Mouse (Mus musculus): ENCODE results near the gene Trpv4. TPM values are rescaled to one million over a fixed set of nuclear protein-coding genes. Genes with fewer than 3 reads are reported as not detected.

The Trpv4 gene
- polyA plus RNA-seq, 1 experiment, result 4.2 TPM

DNA sequence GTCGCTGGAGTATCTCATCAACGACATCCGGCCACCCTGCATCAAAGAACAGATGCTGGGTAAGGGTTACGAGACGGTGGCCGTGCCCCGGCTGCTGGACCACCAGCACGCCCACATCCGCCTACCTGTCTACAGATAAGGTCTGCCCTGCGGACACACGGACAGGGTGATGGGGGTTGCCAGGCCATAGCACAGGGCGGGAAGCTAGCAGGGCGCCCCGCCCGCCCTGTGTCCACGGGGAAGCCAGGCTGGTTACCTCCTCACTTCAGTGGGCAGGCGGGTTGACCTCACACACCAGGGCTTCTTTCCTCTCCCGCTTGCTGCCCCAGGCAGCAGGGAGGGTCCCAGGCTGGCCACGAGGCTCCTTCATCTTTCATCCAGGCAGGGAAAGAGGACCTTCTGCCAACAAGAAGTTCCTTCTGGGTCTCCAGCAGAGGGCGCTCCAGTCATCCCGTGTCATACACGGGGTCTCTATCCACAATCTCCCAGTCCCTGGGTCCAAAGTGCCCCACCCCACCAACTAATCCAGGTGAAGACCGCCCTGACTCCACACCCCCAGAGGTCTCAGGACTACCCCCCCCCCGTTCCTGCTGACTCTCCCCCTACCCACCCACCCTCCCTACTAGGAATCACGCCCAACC lies 46.1 kb downstream of the Trpv4 start:
- Histone ChIP-seq H3K27ac (ENCODE audit: insufficient read depth, low read length) (no peak overlapping the region), H3K4me3 (ENCODE audit: extremely low read depth, insufficient read depth, insufficient read length) (no peak overlapping the region), H3K36me3 (ENCODE audit: control insufficient read depth, insufficient read depth, low read length) (peaks cover 2% of the 10 kb centered on the region; the same call in 1 of the 2 replicates), H3K4me1 (ENCODE audit: control insufficient read depth, insufficient read depth, insufficient read length) (no peaks in the 10 kb centered on the region), H3K27me3 (ENCODE audit: control insufficient read depth, insufficient read depth, low read length) (no peaks in the 10 kb centered on the region)
- WGBS, result 76% methylated on average over 25 of the region's 25 CpGs
- TF ChIP-seq POLR2A (IDR thresholded peaks at IDR 0.05; ENCODE audit: low read depth, low read length) (no peak), CTCF (IDR thresholded peaks at IDR 0.05; ENCODE audit: extremely low read depth, insufficient read depth, insufficient read length, insufficient replicate concordance) (peak; percentile 39; the same call in 1 of the 2 replicates)
- peak in 1 of 2 experiments; percentile 37 for DNase-seq (ENCODE audit: low read depth in 1 of 2, low spot score in 2 of 2)

DNA sequence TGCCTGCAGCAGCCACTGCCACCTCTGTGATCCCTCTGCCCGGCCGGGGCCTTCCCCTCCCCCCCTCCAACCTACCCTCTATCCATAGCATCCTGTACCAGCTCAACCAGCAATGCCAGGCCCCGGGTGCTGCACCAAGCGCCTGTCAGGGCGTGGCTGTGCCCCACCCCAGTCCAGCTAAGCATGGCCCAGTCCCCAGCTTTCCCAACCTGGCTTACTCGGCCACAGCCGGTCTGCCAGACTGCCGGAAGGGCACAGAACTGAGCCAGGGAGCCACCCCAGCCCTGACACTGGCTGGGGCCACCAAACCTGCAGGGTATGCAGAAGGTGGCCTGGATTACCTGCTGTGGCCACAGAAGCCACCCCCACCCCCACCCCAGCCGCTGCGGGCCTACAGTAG lies 47.0 kb downstream of the Trpv4 start:
- WGBS, result 85% methylated on average over 10 of the region's 10 CpGs
- TF ChIP-seq POLR2A (IDR thresholded peaks at IDR 0.05; ENCODE audit: low read depth, low read length) (no peak), CTCF (IDR thresholded peaks at IDR 0.05; ENCODE audit: extremely low read depth, insufficient read depth, insufficient read length, insufficient replicate concordance) (no peak)
- H3K27ac ChIP-seq (ENCODE audit: insufficient read depth, low read length), result no peak overlapping the region
- peaks cover 2% of the 10 kb centered on the region; the same call in 1 of the 2 replicates for H3K36me3 ChIP-seq (ENCODE audit: control insufficient read depth, insufficient read depth, low read length)
- H3K4me3 ChIP-seq (ENCODE audit: extremely low read depth, insufficient read depth, insufficient read length), result no peak overlapping the region
- no peaks in the 10 kb centered on the region for H3K27me3 ChIP-seq (ENCODE audit: control insufficient read depth, insufficient read depth, low read length)
- no peak for DNase-seq (ENCODE audit: low read depth in 1 of 2, low spot score in 2 of 2)
- peaks cover 3% of the 10 kb centered on the region; the same call in 1 of the 2 replicates for H3K4me1 ChIP-seq (ENCODE audit: control insufficient read depth, insufficient read depth, insufficient read length)

DNA sequence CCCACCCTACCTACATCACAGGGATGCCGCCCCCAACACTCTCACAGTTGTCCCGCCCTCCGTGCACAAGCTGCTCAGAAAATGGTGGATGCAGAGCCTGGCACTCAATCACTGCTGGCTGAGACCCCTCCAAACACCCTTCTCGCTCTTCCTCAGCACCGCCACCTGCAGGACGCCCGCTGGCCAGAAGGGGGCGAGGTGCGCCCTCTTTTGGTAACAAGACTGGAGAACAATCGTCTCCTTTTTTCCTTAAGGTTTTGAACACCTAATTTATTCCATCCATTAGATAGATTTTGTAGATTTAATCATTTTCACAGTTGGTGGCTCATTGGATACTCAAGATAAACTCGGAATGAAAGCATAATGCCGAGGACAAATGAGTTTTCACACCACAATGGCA lies 49.7 kb downstream of the Trpv4 start:
- Histone ChIP-seq H3K27me3 (ENCODE audit: control insufficient read depth, insufficient read depth, low read length) (no peaks in the 10 kb centered on the region), H3K36me3 (ENCODE audit: control insufficient read depth, insufficient read depth, low read length) (peaks cover 2% of the 10 kb centered on the region; the same call in 1 of the 2 replicates), H3K27ac (ENCODE audit: insufficient read depth, low read length) (no peak overlapping the region), H3K4me3 (ENCODE audit: extremely low read depth, insufficient read depth, insufficient read length) (no peak overlapping the region), H3K4me1 (ENCODE audit: control insufficient read depth, insufficient read depth, insufficient read length) (peaks cover 13% of the 10 kb centered on the region; the same call in 1 of the 2 replicates)
- DNase-seq (ENCODE audit: low read depth in 1 of 2, low spot score in 2 of 2), result peak in 1 of 2 experiments; percentile 77
- 17% methylated on average over 12 of the region's 12 CpGs for WGBS
- peak; percentile 97 for TF ChIP-seq CTCF (IDR thresholded peaks at IDR 0.05; ENCODE audit: extremely low read depth, insufficient read depth, insufficient read length, insufficient replicate concordance)
- TF ChIP-seq POLR2A (IDR thresholded peaks at IDR 0.05; ENCODE audit: low read depth, low read length), result no peak

DNA sequence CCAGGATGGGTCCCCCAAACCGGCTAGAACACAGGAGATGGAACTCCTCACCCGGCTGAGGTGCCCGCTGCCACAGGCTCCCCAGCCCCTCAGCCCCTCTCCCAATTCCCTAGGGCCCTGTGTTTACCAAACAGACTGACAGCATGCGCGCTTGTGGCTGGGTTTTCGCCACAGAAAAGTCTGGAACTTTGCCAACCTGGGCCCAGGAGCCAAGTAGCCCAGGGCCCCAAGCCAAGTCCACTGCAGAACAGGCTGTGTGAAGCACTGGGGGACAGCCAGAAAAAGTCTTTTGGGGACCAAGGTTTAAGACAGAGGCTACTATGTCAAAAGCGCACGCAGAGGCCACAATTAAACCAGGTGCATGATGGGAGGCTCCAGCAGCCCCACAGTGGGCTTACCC lies 50.6 kb downstream of the Trpv4 start:
- Histone ChIP-seq H3K27ac (ENCODE audit: insufficient read depth, low read length) (no peak overlapping the region), H3K36me3 (ENCODE audit: control insufficient read depth, insufficient read depth, low read length) (peaks cover 2% of the 10 kb centered on the region; the same call in 1 of the 2 replicates), H3K4me1 (ENCODE audit: control insufficient read depth, insufficient read depth, insufficient read length) (peaks cover 13% of the 10 kb centered on the region; the same call in 1 of the 2 replicates), H3K27me3 (ENCODE audit: control insufficient read depth, insufficient read depth, low read length) (no peaks in the 10 kb centered on the region), H3K4me3 (ENCODE audit: extremely low read depth, insufficient read depth, insufficient read length) (no peak overlapping the region)
- no peak for DNase-seq (ENCODE audit: low read depth in 1 of 2, low spot score in 2 of 2)
- WGBS, result 76% methylated on average over 8 of the region's 8 CpGs
- TF ChIP-seq CTCF (IDR thresholded peaks at IDR 0.05; ENCODE audit: extremely low read depth, insufficient read depth, insufficient read length, insufficient replicate concordance) (no peak), POLR2A (IDR thresholded peaks at IDR 0.05; ENCODE audit: low read depth, low read length) (no peak)

DNA sequence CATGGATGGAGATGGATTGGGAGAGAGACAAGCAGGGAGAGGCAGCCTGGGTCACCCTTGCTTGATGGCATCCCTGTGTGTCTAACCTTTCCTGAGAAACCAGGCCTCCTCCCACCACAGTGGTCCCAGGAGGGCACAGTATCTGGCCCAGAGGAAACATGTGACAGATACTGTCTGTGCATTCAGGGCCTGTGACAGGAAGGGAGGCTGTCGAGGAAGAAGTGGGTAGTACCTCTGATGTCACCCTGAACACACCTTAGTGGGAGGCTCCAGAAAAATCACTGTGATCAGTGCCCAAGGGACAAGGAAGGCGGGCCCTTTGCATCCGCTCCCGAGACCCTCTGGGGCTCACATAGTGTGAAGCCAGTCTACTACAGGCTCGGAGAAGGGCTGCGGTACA lies 52.2 kb downstream of the Trpv4 start:
- TF ChIP-seq CTCF (IDR thresholded peaks at IDR 0.05; ENCODE audit: extremely low read depth, insufficient read depth, insufficient read length, insufficient replicate concordance), result no peak
- no peak for TF ChIP-seq POLR2A (IDR thresholded peaks at IDR 0.05; ENCODE audit: low read depth, low read length)
- Histone ChIP-seq H3K36me3 (ENCODE audit: control insufficient read depth, insufficient read depth, low read length) (peaks cover 1% of the 10 kb centered on the region; the same call in 1 of the 2 replicates), H3K27me3 (ENCODE audit: control insufficient read depth, insufficient read depth, low read length) (no peaks in the 10 kb centered on the region), H3K27ac (ENCODE audit: insufficient read depth, low read length) (peak overlapping the region; percentile 56), H3K4me1 (ENCODE audit: control insufficient read depth, insufficient read depth, insufficient read length) (peaks cover 13% of the 10 kb centered on the region; the same call in 1 of the 2 replicates), H3K4me3 (ENCODE audit: extremely low read depth, insufficient read depth, insufficient read length) (no peak overlapping the region)
- peak; percentile 52 to 59 for DNase-seq (ENCODE audit: low read depth in 1 of 2, low spot score in 2 of 2)
- WGBS, result 42% methylated on average over 6 of the region's 6 CpGs

DNA sequence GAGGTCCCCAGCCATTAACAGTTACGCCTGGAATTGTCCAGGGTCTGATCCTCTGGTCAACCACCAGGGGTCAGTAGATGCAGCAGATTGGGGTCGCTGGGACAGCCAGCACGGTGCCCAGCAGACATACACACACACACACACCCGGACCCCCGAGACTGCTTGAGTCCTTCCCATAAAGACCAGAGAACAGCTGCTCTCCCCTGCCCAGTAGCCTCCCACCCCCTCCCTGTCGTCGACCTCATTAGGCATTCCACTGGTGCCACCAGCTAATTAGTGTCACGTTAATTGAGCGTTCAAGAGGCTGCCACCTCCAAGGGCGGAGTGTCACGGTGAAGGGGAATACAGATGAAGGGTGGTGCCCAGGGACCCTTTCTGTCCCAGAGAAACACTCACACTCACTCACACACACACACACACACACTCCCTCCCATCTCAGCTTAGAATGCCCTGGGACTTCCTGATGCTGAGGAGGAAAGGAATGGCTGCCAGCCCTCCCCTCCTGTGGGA lies 53.4 kb downstream of the Trpv4 start:
- H3K27ac ChIP-seq (ENCODE audit: insufficient read depth, low read length), result no peak overlapping the region
- no peaks in the 10 kb centered on the region for H3K36me3 ChIP-seq (ENCODE audit: control insufficient read depth, insufficient read depth, low read length)
- no peak overlapping the region for H3K4me3 ChIP-seq (ENCODE audit: extremely low read depth, insufficient read depth, insufficient read length)
- no peaks in the 10 kb centered on the region for H3K27me3 ChIP-seq (ENCODE audit: control insufficient read depth, insufficient read depth, low read length)
- TF ChIP-seq POLR2A (IDR thresholded peaks at IDR 0.05; ENCODE audit: low read depth, low read length) (no peak), CTCF (IDR thresholded peaks at IDR 0.05; ENCODE audit: extremely low read depth, insufficient read depth, insufficient read length, insufficient replicate concordance) (no peak)
- WGBS, result 58% methylated on average over 11 of the region's 11 CpGs
- no peak for DNase-seq (ENCODE audit: low read depth in 1 of 2, low spot score in 2 of 2)
- peaks cover 13% of the 10 kb centered on the region; the same call in 1 of the 2 replicates for H3K4me1 ChIP-seq (ENCODE audit: control insufficient read depth, insufficient read depth, insufficient read length)

DNA sequence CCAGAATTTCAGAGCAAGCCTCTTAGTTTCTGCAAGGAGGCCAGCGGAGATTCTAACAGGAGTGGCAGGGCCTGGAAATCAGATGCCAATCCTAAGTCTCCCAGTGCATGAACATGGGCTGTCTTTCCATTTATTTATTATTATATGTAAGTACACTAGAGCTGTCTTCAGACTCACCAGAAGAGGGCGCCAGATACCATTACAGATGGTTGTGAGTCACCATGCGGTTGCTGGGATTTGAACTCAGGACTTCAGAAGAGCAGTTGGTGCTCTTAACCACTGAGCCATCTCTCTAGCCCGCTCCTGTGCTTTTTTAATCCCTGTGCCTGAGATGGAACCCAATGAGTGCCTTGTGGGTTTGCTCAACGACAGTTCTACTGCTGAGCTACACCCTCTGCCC lies 54.2 kb downstream of the Trpv4 start:
- no peaks in the 10 kb centered on the region for H3K36me3 ChIP-seq (ENCODE audit: control insufficient read depth, insufficient read depth, low read length)
- TF ChIP-seq POLR2A (IDR thresholded peaks at IDR 0.05; ENCODE audit: low read depth, low read length) (no peak), CTCF (IDR thresholded peaks at IDR 0.05; ENCODE audit: extremely low read depth, insufficient read depth, insufficient read length, insufficient replicate concordance) (no peak)
- peaks cover 13% of the 10 kb centered on the region; the same call in 1 of the 2 replicates for H3K4me1 ChIP-seq (ENCODE audit: control insufficient read depth, insufficient read depth, insufficient read length)
- H3K27ac ChIP-seq (ENCODE audit: insufficient read depth, low read length), result no peak overlapping the region
- DNase-seq (ENCODE audit: low read depth in 1 of 2, low spot score in 2 of 2), result no peak
- 80% methylated on average over 5 of the region's 5 CpGs for WGBS
- no peaks in the 10 kb centered on the region for H3K27me3 ChIP-seq (ENCODE audit: control insufficient read depth, insufficient read depth, low read length)
- no peak overlapping the region for H3K4me3 ChIP-seq (ENCODE audit: extremely low read depth, insufficient read depth, insufficient read length)

Measured in spleen, adult 2 months (tissue).